14 mouse cellular contexts compared by ENCODE assay signal in the genomic region with DNA sequence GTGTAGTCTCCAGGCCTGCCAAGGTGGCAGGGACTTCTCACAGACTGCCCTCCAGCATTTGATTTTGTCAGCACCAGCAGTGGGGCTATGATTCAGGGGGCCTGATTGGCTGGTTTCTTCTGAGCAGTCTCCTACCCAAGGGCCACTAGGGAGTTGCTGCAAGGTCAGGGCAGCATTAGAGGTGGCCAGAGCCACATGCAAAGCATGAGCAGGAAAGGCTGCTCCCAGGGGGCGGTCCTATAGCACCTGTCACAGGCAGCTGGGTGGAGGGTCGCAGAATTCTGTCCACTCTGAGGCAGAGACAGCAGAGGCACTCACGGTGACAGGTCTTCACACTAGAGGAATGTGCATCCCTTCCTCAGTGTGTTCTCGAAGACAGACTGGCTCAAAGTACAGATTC. TPM values are rescaled to one million over a fixed set of nuclear protein-coding genes. Genes with fewer than 3 reads are reported as not detected.
DNase-seq lines count a peak whose midpoint lies in the region; ATAC-seq and TF ChIP-seq lines count a peak whose summit lies in the region.
"Had no signal": no experiment of that assay in that cellular context is flagged by ENCODE, and none has a peak within 500 bp of the region (broad histone marks: within the 10 kb centered on the region; RNA-seq: fewer than 3 reads in every experiment).

No protein-coding gene starts in this region.

- H3K36me3 ChIP-seq in hindbrain, embryonic 13.5 days: no peaks in the 10 kb centered on the region
- H3K36me3 ChIP-seq in hindbrain, embryonic 10.5 days: peaks cover 4% of the 10 kb centered on the region
- H3K36me3 ChIP-seq in lung, postnatal 0 days (ENCODE audit: insufficient read depth, low read length): no peaks in the 10 kb centered on the region
- H3K36me3 ChIP-seq: forebrain, embryonic 12.5 days; liver, embryonic 15.5 days had no signal

- no peak for TF ChIP-seq EP300 in lung, postnatal 0 days (IDR thresholded peaks at IDR 0.05)

- H3K27me3 ChIP-seq in hindbrain, embryonic 13.5 days: no peaks in the 10 kb centered on the region
- H3K27me3 ChIP-seq in hindbrain, embryonic 10.5 days (ENCODE audit: insufficient read depth, poor library complexity, severe bottlenecking): no peaks in the 10 kb centered on the region
- no peaks in the 10 kb centered on the region for H3K27me3 ChIP-seq in lung, postnatal 0 days (replicated peaks; ENCODE audit: insufficient read depth, low read length)
- H3K27me3 ChIP-seq: forebrain, embryonic 12.5 days; liver, embryonic 15.5 days had no signal

- peak; percentile 57 for DNase-seq in adrenal gland, postnatal 14 days
- no peak for DNase-seq in adrenal gland, postnatal 4 days (ENCODE audit: low spot score in 2 of 2)
- no peak for DNase-seq in hindbrain, embryonic 10.5 days (ENCODE audit: low spot score)
- DNase-seq in lung, postnatal 0 days (ENCODE audit: low spot score): no peak
- DNase-seq in lung, adult 18-20 months: no peak
- no peak for DNase-seq in right cerebral cortex, postnatal 4 days
- DNase-seq: cerebellum, postnatal 10 days; kidney, adult 8-10 months had no signal

- no peak for ATAC-seq in hindbrain, embryonic 13.5 days (ENCODE audit: low FRiP score)
- ATAC-seq in lung, postnatal 0 days: no peak
- ATAC-seq: midbrain, embryonic 16.5 days had no signal

- no peak for TF ChIP-seq POLR2A in bone marrow, adult 2 months (IDR thresholded peaks at IDR 0.05; ENCODE audit: borderline replicate concordance, control insufficient read depth, low read depth, low read length)

- H3K9ac ChIP-seq in hindbrain, embryonic 13.5 days: peak overlapping the region; percentile 29; the same call in 1 of the 2 replicates
- H3K9ac ChIP-seq in lung, postnatal 0 days (replicated peaks; ENCODE audit: low read depth): no peak overlapping the region
- H3K9ac ChIP-seq: forebrain, embryonic 12.5 days; liver, embryonic 15.5 days had no signal

- H3K4me2 ChIP-seq in hindbrain, embryonic 13.5 days: no peak overlapping the region
- H3K4me2 ChIP-seq in lung, postnatal 0 days (replicated peaks; ENCODE audit: low read depth, low read length): no peak overlapping the region
- H3K4me2 ChIP-seq: forebrain, embryonic 12.5 days; liver, embryonic 15.5 days had no signal

- peaks cover 69% of the 10 kb centered on the region for H3K4me1 ChIP-seq in hindbrain, embryonic 13.5 days (replicated peaks)
- H3K4me1 ChIP-seq in hindbrain, embryonic 10.5 days (replicated peaks): peaks cover 58% of the 10 kb centered on the region
- peaks cover 6% of the 10 kb centered on the region; the same call in 1 of the 2 replicates for H3K4me1 ChIP-seq in lung, postnatal 0 days (ENCODE audit: insufficient read depth, low read depth, low read length)
- peaks cover 11% of the 10 kb centered on the region for H3K4me1 ChIP-seq in bone marrow, adult 2 months (ENCODE audit: control insufficient read depth, insufficient read depth, low read length)

- H3K9me3 ChIP-seq in hindbrain, embryonic 13.5 days: no peaks in the 10 kb centered on the region
- H3K9me3 ChIP-seq in hindbrain, embryonic 10.5 days: no peaks in the 10 kb centered on the region
- H3K9me3 ChIP-seq in lung, postnatal 0 days (ENCODE audit: low read length): no peaks in the 10 kb centered on the region
- H3K9me3 ChIP-seq: G1E; liver, embryonic 15.5 days had no signal

- 72% methylated on average over 4 of the region's 4 CpGs for WGBS in hindbrain, embryonic 13.5 days
- WGBS in hindbrain, embryonic 10.5 days: 73% methylated on average over 4 of the region's 4 CpGs
- WGBS in lung, postnatal 0 days: 64% methylated on average over 4 of the region's 4 CpGs
- 82% methylated on average over 4 of the region's 4 CpGs for WGBS in bone marrow, adult 2 months

- H3K4me3 ChIP-seq in hindbrain, embryonic 13.5 days: no peak overlapping the region
- no peak overlapping the region for H3K4me3 ChIP-seq in hindbrain, embryonic 10.5 days
- H3K4me3 ChIP-seq in lung, postnatal 0 days (ENCODE audit: low read depth, low read length): no peak overlapping the region
- no peak overlapping the region for H3K4me3 ChIP-seq in bone marrow, adult 2 months (replicated peaks; ENCODE audit: control insufficient read depth, low read depth, low read length)
- H3K4me3 ChIP-seq: forebrain, embryonic 12.5 days; liver, embryonic 15.5 days had no signal

- peak overlapping the region; percentile 60; the same call in 1 of the 2 replicates for H3K27ac ChIP-seq in hindbrain, embryonic 13.5 days
- no peak overlapping the region; the same call in 1 of the 2 replicates for H3K27ac ChIP-seq in hindbrain, embryonic 10.5 days
- 0 out of 2 replicates have a peak overlapping the region, but pooled peaks have one; percentile 48 for H3K27ac ChIP-seq in lung, postnatal 0 days (ENCODE audit: low read length)
- H3K27ac ChIP-seq in bone marrow, adult 2 months (ENCODE audit: control insufficient read depth, insufficient read depth, low read depth, low read length, poor library complexity): peak overlapping the region; percentile 58
- H3K27ac ChIP-seq: liver, embryonic 15.5 days had no signal

- TF ChIP-seq CTCF in lung, postnatal 0 days (IDR thresholded peaks at IDR 0.05): no peak
- TF ChIP-seq CTCF in bone marrow, adult 2 months (IDR thresholded peaks at IDR 0.05; ENCODE audit: control insufficient read depth, insufficient read depth, low read length): no peak

RNA-seq across cellular contexts. Expression of a gene that starts 12.1 kb away (rescaled TPM):
- 39.4 and 43.0 TPM in 2 replicates for total RNA-seq in adrenal gland, postnatal 14 days (2021)
- 10 to 100 TPM; 44.6 to 45.7 TPM for total RNA-seq in adrenal gland, postnatal 4 days (2021)
- 9.4 and 9.6 TPM in 2 replicates for polyA plus RNA-seq in hindbrain, embryonic 13.5 days (2015; fragmentation: Nextera tagmentation; extraction: Ambion mirVana)
- polyA plus RNA-seq in hindbrain, embryonic 10.5 days (2016; fragmentation: Nextera tagmentation; extraction: Ambion mirVana): 6.9 and 8.7 TPM in 2 replicates
- polyA plus RNA-seq in lung, postnatal 0 days (2015; fragmentation: Nextera tagmentation; extraction: Ambion mirVana): 5.5 and 5.6 TPM in 2 replicates
- 8.6 and 11.8 TPM in 2 replicates for polyA plus RNA-seq in bone marrow, adult 2 months (2011; ENCODE audit: insufficient read depth, insufficient read length, low replicate concordance, missing spikeins)
